Mouse (Mus musculus): ENCODE measurements around the gene Lrch3.

GRCm38 (mm10) chr16:33064636-33065035 lies 150.7 kb downstream of the Lrch3 start:
- no peak for TF ChIP-seq CTCF (IDR thresholded peaks at IDR 0.05; ENCODE audit: low read depth)
- no peak for TF ChIP-seq EP300 (IDR thresholded peaks at IDR 0.05; ENCODE audit: low read depth)

Measured in heart, postnatal 0 days (tissue).